Mouse (Mus musculus) frontal cortex, adult (tissue): ENCODE data around the gene Map4k3.
"Not testable (repeated sequence)": the region's sequence is repeated elsewhere in the genome, so short reads cannot be mapped to it uniquely, and the experiment has no call there.

Source experiments
- ATAC-seq: cut with Nextera tagmentation; 2 replicates; pipeline ENCODE4 v1.9.2; 2017; ENCODE audit warnings: mild to moderate bottlenecking, moderate library complexity, mixed read lengths; ENCODE audit not compliant: low TSS enrichment

Map4k3 gene

DNA sequence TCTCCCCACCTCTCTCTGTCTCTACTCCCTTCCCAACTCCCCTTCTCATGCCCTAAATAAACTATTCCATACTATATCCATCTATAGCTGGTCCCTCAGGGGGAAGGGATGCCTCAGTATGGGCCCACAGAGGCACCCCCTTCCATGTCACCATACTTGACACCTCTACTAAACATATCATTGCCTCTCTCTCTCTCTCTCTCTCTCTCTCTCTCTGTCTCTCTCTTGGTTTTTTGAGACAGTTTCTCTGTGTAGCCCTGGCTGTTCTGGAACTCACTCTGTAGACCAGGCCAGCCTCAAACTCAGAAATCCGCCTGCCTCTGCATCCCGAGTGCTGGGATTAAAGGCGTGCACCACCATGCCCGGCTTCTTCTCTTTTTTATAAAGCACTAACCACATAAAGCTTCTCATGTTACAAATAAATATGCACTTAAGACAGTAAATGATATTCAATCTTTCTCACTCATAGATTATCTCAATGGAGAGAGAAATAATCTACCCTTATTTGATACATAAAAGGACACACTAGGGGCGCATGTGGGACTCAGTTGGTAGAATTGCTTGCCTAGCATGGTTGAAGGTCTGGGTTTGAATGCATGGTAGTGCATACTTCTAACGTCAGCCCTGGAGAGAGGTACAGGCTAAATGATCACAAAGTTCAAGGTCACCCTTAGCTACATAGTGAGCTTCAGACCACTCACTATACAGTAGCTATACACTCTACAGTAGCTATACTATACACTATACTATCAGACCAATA lies 159.3 kb downstream of the Map4k3 start:
- ATAC-seq, result no peak

- ATAC-seq, result no peak
Observed at GRCm38 (mm10) chr17:80568441-80568840, 159.8 kb downstream of the Map4k3 start.

GRCm38 (mm10) chr17:80564611-80564924 lies 163.7 kb downstream of the Map4k3 start:
- ATAC-seq, result peak; percentile 71

DNA sequence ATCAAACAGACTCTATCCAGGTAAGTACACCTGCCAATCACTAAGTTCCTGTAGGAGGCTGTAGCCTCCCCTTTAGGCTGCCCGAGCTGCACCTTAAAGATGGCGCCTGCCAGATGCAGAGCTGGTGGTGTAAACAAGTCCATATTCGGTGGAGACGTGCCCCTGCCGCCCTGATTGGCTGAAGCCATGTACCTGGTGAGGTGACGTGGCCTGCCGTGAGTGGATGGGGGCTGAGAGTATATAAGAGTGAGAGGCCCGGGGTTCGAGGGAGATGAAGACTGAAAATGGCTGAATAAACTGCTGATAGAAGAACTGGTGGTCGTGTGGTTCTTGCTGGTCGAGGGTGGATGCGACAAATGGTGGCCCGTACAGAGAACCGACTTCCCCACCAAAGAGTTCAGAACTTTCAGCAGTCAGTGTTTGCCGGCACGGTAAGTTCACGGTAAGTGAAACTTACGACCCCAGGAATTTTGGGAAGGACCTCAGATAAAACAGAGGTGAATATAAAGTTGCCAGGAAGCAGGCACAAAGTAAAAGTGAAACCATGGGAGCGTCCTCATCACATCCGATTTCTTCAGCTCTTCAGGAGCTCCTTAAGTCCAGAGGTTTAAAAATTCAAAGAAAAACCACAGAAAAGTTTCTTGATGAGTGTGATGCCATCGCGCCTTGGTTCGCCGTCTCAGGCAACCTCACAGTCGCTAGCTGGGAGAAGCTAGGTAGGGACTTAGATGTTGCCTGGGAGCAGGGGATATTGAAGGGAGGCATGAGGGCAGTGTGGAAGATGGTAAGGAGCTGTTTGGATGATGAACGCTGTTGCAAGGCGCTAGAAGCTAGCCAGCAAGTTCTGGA lies 164.3 kb downstream of the Map4k3 start:
- ATAC-seq, result not testable (repeated sequence)

GRCm38 (mm10) chr17:80562792-80563191 lies 165.5 kb downstream of the Map4k3 start:
- ATAC-seq, result no peak

- peak; percentile 87 for ATAC-seq
Observed at GRCm38 (mm10) chr17:80560669-80561401, 167.4 kb downstream of the Map4k3 start.

DNA sequence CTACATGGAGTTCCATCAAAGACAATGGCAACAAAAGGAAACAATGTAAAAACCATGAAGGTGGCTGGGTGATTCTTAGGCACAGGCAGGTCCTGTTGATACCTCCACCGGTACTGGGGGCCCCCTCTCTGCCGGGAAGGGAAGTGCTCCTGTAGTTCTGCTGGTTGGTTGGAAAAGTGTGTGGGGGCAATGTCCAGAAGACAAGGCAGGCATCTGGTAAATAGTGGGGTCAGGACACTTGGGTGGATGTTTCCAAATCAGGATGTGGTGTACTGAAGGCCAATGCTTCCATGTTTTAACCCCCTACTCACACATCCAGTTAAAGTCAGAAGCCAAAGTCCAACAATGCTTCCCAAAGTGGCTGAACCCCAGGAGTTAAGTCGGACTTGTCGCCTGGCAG lies 168.5 kb downstream of the Map4k3 start:
- no peak for ATAC-seq

DNA sequence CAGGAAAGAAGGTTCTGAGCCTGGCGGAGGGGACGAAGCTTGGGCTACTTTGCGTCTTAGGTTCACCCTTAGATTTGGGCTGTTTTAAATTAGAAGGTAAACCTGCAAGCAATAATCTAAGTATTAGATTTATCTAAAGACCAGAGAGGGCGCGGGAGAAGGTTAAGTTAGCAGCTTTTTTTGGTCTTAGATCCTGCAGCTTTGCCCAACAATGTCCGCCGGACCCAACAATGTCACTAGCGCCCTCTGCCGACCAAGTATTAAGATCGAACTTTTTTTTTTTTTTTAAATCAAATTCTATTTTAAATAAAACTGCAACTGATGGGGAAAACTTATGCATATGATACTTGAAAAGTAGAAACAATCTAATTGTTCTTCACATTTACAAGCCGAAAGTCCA lies 169.2 kb downstream of the Map4k3 start:
- ATAC-seq, result no peak

DNA sequence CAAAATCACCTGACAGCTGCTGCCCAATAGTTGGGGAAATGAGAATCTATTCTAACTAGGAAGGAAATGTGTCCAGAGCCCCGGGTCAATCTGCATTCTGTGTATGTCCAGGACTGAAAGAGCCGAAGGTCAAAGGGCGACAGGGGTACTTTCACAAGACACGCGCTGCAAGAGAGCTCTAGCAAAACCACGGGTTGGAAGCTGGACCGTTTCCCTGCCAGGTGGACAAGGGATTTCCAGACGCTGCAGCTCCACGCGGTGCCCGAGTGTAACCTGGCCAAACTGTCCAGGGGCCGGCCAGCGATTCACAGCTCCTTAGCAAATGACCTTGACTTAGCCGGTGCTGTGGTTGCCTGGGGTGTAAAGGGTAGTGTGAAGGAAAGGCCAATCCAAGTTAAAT lies 169.7 kb downstream of the Map4k3 start:
- ATAC-seq, result no peak

DNA sequence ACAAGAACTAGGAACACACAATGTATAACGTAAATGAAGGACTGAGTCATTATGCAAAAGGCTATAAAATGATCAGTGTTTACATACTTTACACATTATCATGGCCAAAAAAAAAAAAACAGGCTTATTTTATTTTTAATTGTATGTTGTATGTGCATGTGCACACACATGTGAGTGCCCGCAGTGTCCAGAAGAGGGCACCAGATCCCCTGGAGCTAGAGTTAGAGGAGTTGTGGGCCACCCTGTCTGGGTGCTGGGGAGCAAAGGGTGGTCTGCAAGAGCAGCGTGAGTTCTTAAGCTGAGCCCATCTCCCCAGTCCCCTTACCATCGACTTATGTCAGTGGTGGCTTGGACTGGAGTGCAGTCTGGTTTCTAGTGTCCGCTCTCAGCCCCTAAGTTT lies 170.8 kb downstream of the Map4k3 start:
- no peak for ATAC-seq

DNA sequence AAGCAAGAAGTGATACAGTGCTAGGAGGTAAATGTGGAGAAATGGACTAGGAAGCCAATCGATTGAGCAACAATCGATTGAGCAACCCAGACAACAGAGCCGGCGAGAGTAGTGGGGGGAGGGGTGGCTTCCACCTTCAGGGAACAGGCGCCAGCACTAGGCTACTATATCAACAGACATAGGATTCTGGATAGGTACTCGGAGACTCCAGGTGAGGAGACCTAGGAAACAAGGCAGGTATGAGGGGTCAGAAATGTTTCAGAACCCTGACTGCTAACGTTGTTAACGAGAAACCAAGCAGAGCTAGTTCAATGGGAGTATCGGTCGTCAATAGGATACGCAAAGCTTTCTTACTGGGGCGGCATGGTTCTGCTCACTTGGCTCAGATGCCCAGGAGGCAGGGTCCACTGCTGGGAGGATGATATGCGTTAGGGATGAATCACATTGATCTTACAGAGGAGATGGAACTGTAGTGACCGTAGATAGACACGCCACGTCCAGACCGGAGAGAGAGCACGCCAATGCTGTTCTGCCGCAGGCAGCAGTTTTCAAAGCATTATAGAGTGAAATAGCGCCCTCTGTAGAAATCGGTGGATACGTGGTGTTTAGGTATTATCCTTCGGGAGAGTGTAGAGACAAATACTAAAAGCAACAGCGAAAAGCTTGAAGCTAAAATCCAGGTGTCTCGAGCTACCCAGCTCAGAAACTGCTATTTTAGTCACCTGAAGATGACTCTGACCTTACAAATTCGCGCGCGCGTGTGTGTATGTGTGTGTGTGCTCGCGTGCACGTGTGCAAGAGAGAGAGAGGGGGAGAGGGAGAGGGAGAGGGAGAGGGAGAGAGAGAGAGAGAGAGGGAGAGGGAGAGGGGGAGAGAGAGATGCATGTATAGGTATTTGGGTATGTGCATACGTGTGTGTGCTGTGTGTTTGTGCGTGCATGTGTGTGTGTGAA lies 174.7 kb downstream of the Map4k3 start:
- peak; percentile 97 for ATAC-seq

GRCm38 (mm10) chr17:80552653-80553052 lies 175.6 kb downstream of the Map4k3 start:
- no peak for ATAC-seq

DNA sequence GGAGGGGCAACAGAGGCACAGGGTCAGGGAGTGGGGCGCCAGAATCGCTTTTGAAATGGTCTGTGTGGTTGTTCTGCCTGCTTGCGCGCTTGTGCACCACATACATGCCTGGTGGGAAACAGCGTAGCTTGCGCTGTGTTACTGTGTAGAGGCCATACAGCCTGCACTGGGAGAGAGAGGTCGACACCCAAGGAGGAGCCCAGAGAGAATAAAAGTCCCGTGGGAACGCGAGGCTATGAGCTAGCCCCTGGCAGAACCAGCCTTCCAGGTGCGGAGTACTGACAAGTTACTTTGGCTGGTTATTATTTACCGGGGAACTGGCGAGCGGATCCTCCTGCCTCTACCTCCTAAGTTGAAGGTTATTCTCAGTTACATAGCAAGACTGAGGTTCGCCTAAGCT lies 177.3 kb downstream of the Map4k3 start:
- ATAC-seq, result no peak

DNA sequence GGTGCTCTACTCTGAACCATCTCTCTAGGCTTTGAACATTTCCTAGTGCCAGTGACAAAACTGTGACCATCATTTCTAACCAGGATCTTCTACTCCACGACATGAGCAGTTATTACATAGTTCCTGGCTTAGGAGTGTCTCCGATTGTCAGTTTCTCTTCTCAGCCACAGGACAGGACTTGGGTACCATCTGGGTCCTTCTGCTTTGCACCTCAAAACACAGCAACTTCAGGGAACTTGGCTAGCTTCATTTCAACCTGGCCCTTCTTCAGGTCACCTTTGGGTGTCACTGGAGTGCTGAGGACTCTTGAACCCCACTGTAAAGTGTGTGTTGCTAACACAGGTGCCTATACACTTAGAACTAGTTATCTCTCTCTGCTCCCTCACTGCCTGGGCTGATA lies 181.4 kb downstream of the Map4k3 start:
- no peak for ATAC-seq

- no peak for ATAC-seq
Observed at GRCm38 (mm10) chr17:80546227-80546626, 182.1 kb downstream of the Map4k3 start.

GRCm38 (mm10) chr17:80543646-80544045 lies 184.6 kb downstream of the Map4k3 start:
- no peak for ATAC-seq

DNA sequence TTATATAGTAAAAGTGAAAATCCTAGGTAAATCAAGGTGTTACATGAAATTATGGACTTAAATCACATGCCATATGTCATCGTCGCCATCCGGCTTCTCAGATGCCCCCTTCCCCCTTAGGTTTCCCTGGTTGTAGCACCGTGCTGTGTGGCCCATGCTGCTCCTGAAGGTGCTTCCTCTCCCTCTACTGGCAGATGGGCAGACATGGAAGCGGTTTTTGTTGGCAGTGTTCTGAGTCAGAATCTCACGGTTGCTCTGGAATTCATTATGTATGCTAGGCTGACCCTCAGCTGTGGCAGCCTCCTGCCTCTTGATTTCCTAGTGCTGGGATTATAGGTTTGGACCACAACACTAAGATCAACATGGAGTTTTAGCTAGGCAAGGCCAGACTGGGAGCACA lies 191.1 kb downstream of the Map4k3 start:
- ATAC-seq, result no peak

DNA sequence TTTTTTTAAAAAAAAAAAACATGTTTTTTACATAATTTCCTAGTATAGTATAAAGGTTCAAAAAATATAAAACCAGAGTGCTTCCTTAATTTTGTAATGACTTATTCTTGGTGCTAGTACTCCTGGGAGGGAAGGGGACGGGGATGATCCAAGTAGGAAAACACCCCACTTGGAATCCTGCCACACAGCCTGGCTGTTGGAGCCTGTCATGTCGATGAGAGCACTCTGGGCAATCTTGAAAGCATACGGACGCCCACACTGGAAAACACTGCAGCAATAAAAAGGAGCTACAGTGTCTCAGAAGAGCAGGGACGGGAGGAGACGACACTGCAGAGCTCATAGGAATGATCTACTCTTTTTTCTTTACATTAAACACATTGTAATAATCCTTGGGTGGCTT lies 192.7 kb downstream of the Map4k3 start:
- peak; percentile 74 for ATAC-seq

- not testable (repeated sequence) for ATAC-seq
Observed at GRCm38 (mm10) chr17:80531351-80531750, 196.9 kb downstream of the Map4k3 start.
